Mouse (Mus musculus) G1E (cell line): ENCODE data around the gene Trmt112. TPM values are rescaled to one million over a fixed set of nuclear protein-coding genes. Genes with fewer than 3 reads are reported as not detected.

Experiments used
- ATAC-seq: 2 replicates; pipeline ENCODE4 v1.8.0; 2016; ENCODE audit warnings: mild to moderate bottlenecking; ENCODE audit not compliant: insufficient number of reproducible peaks, poor library complexity, low FRiP score, severe bottlenecking; ENCODE audit errors: extremely low read depth
- DNase-seq: peaks from one replicate; pipeline ENCODE4 v3.0.0; 2012; ENCODE audit warnings: low spot score
- H3K27me3 ChIP-seq: 2 replicates; pipeline ENCODE4 v1.6.1; 2012; ENCODE audit warnings: mild to moderate bottlenecking, low read length, inconsistent platforms; ENCODE audit not compliant: insufficient read depth
- H3K36me3 ChIP-seq: replicated peaks from 2 replicates; pipeline ENCODE3; 2012; ENCODE audit warnings: mild to moderate bottlenecking, inconsistent platforms
- H3K4me1 ChIP-seq: 2 replicates; pipeline ENCODE4 v1.6.1; 2012; ENCODE audit warnings: low read depth, low read length, inconsistent platforms, mixed read lengths; ENCODE audit not compliant: insufficient read depth
- H3K4me3 ChIP-seq: 2 replicates; pipeline ENCODE4 v1.5.1; 2012; ENCODE audit warnings: low read depth, mild to moderate bottlenecking, inconsistent platforms, low read length, moderate library complexity, mixed read lengths
- H3K9me3 ChIP-seq: replicated peaks from 2 replicates; pipeline ENCODE4 v1.6.1; 2012; ENCODE audit warnings: inconsistent platforms
- CTCF ChIP-seq: IDR thresholded peaks from 2 replicates; pipeline ENCODE4 v1.5.1; 2012; ENCODE audit warnings: low read depth, low read length, inconsistent platforms, mixed read lengths
- GATA1 ChIP-seq: IDR thresholded peaks from 2 replicates; pipeline ENCODE4 v1.6.1; 2012; ENCODE audit warnings: borderline replicate concordance, low read length, inconsistent platforms, mixed read lengths
- GATA2 ChIP-seq: IDR thresholded peaks from 2 replicates; pipeline ENCODE4 v1.6.1; 2012; ENCODE audit warnings: low read depth, low read length, inconsistent platforms, borderline replicate concordance
- POLR2AphosphoS5 ChIP-seq: IDR thresholded peaks from 2 replicates; pipeline ENCODE4 v1.6.1; 2012; ENCODE audit warnings: low read depth, low read length, inconsistent platforms; ENCODE audit not compliant: insufficient replicate concordance
- TAL1 ChIP-seq: conservative IDR thresholded peaks from 2 replicates; pipeline ENCODE4 v1.6.1; 2012; ENCODE audit warnings: low read depth, low read length, inconsistent platforms, mixed read lengths
- polyA plus RNA-seq: library from polyadenylated mRNA; stranded (reverse); fragments of >175 nt; gene quantifications from 2 replicates; pipeline ENCODE4 v1.2.3, GENCODE M21; 2012
- total RNA-seq, 2 experiments: library from RNA; stranded (forward) in 1 of 2; stranded (reverse) in 1 of 2; fragments of 200-1000 nt in 1 of 2; fragments of >200 nt in 1 of 2; fragmentation: Nextera tagmentation in 1 of 2; gene quantifications; 2 replicates each; pipeline ENCODE4 v1.2.3; 2014 to 2017

Trmt112 gene
- total and polyA plus RNA-seq, 3 experiments = 191 to 286 (median 261) TPM

DNA sequence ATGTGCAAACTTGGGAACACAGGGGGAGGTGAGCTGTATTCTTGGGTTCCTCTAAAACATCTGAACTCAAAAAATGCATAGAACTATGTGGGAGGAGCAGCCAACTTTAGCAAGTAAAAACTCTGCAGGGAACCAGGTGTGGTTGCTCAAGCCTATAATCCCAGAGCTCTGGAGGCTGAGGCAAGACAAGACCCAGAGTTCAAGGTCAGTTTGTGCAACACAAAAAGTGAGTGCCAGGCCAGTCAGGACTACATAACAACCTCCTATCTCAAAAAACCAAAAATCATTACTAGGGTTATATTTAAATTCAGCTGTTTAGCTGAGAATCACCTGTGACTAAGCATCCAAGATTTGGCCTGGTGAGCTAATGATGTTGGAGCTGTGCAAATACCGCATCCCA is 22.5 kb downstream of the Trmt112 start:
- peaks cover 65% of the 10 kb centered on the region for H3K27me3 ChIP-seq
- DNase-seq = no peak
- peaks cover 6% of the 10 kb centered on the region for H3K4me1 ChIP-seq
- H3K36me3 ChIP-seq = no peaks in the 10 kb centered on the region
- TF ChIP-seq CTCF (no peak), GATA1 (no peak), GATA2 (no peak)
- H3K9me3 ChIP-seq = peaks cover 8% of the 10 kb centered on the region
- no peak for ATAC-seq
- H3K4me3 ChIP-seq = no peak overlapping the region

GRCm38 (mm10) chr19:6933102-6933435 is 23.6 kb downstream of the Trmt112 start:
- ATAC-seq = no peak
- DNase-seq = no peak
- TF ChIP-seq TAL1 (no peak), GATA2 (no peak), GATA1 (no peak), POLR2AphosphoS5 (no peak), CTCF (no peak)
- H3K36me3 ChIP-seq = peaks cover 6% of the 10 kb centered on the region
- H3K4me1 ChIP-seq = peaks cover 6% of the 10 kb centered on the region; the same call in 1 of the 2 replicates
- peaks cover 56% of the 10 kb centered on the region for H3K27me3 ChIP-seq
- H3K9me3 ChIP-seq = peaks cover 8% of the 10 kb centered on the region
- no peak overlapping the region for H3K4me3 ChIP-seq

GRCm38 (mm10) chr19:6933436-6934194 is 24.1 kb downstream of the Trmt112 start:
- H3K36me3 ChIP-seq = peaks cover 12% of the 10 kb centered on the region
- peaks cover 8% of the 10 kb centered on the region for H3K9me3 ChIP-seq
- no peak for TF ChIP-seq GATA1
- TF ChIP-seq TAL1 = no peak
- TF ChIP-seq POLR2AphosphoS5 = no peak
- TF ChIP-seq CTCF = no peak
- TF ChIP-seq GATA2 = no peak
- H3K27me3 ChIP-seq = peaks cover 53% of the 10 kb centered on the region
- no peak for DNase-seq
- H3K4me1 ChIP-seq = peaks cover 6% of the 10 kb centered on the region; the same call in 1 of the 2 replicates
- peak overlapping the region; percentile 33; the same call in 1 of the 2 replicates for H3K4me3 ChIP-seq
- no peak for ATAC-seq

DNA sequence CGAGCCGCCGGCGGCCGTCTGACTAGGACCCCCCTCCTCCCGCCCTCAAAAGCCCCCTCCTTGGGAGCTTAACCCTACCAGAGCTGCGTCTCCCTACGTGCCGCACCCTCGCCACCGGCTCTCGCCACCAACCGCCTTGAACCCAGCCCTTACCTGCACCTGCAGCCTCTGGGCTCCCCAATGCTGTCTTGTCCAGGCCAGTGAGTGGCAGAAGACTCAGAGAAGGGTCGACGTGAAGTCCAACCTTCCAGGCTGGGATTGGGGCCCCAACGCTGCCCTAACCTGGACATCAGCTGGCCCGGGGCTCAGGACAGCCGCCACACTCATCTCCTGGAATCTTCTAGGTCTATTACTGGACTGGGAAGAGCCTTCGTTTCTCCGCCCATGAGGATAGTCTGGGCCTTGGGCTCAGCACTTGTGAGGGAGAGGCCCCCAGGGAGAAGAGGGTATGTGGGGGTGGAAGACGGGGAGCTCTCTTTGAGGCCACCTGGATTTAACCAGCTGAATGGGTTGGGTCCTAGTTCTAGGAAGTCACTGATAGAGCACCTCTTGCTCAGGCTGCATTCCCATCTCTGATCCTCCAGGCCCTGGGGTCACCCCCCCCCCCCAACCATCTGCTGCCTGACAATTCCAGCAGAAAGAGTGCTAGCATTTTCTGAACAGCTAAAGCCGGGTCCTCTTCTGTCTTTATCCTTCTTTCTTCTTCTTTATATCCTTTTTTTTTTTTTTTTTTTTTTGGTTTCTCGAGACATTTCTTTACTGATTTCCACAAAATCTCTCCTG is 24.9 kb downstream of the Trmt112 start, which contains the start of gene Kcnk4:
Gene Kcnk4, minus strand, starts transcription at position 321 of the 783 bp plus-strand sequence.
- peaks cover 8% of the 10 kb centered on the region for H3K9me3 ChIP-seq
- H3K36me3 ChIP-seq = peaks cover 19% of the 10 kb centered on the region
- peak within 1 kb of the TSS; percentile 33; the same call in 1 of the 2 replicates for H3K4me3 ChIP-seq
- TF ChIP-seq GATA2 = no peak
- no peak for TF ChIP-seq GATA1
- no peak for TF ChIP-seq TAL1
- TF ChIP-seq POLR2AphosphoS5 = no peak
- no peak for TF ChIP-seq CTCF
- DNase-seq (no peak), ATAC-seq (no peak)
- peaks cover 50% of the 10 kb centered on the region for H3K27me3 ChIP-seq
- peaks cover 7% of the 10 kb centered on the region for H3K4me1 ChIP-seq

DNA sequence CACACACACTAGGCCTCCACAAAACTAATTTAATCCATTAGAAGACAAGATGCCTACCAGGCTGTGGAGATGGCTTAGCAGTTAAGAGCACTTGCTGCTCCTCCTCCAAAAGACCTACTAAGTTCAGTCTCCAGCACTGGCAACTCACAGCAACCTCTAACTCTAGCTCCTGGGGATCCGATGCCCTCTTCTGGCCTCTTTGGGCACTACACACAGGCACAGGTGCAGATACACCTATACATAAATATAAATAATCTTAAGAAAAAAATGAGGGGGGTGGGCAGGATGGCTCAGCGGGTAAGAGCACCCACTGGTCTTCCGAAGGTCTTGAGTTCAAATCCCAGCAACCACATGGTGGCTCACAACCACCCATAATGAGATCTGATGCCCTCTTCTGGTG is 26.8 kb downstream of the Trmt112 start:
- no peak for ATAC-seq
- Histone ChIP-seq H3K36me3 (peaks cover 24% of the 10 kb centered on the region), H3K9me3 (peaks cover 8% of the 10 kb centered on the region), H3K27me3 (peaks cover 42% of the 10 kb centered on the region), H3K4me1 (peaks cover 25% of the 10 kb centered on the region), H3K4me3 (no peak overlapping the region)
- no peak for DNase-seq
- 0 out of 2 replicates have a peak, but pooled peaks have one; percentile 22 for TF ChIP-seq CTCF
- no peak for TF ChIP-seq GATA2
